Comparison of ENCODE assay signal across 9 mouse cellular contexts in the genomic region with DNA sequence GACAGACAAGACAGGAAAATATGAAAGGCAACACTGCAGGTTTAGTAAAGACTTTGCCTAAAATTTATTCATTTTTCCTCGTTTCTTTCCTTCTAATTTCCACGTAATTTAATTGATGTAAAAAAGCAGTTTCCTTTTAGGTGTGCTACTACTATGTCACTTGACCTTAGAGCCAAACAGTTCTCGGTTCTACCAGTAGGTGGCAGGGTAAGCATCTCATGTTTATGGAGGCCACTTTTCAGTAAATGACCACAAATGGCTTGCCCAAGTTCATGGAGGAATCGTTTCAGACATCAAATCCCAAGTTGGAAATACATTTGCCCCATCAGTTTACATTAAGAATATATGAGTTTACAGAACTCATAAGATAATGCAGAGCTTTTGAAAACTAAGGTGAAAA.
DNase-seq lines count a peak whose midpoint lies in the region; ATAC-seq and TF ChIP-seq lines count a peak whose summit lies in the region.
"Had no signal": no experiment of that assay in that cellular context is flagged by ENCODE, and none has a peak within 500 bp of the region (broad histone marks: within the 10 kb centered on the region; RNA-seq: fewer than 3 reads in every experiment).

No protein-coding gene starts in this region.

- ATAC-seq in forebrain, embryonic 11.5 days (replicated peaks; ENCODE audit: low FRiP score), result no peak
- no peak for ATAC-seq in forebrain, embryonic 12.5 days (ENCODE audit: low FRiP score)
- no peak for ATAC-seq in midbrain, embryonic 14.5 days (ENCODE audit: low FRiP score, low TSS enrichment)
- no peak for ATAC-seq in midbrain, embryonic 15.5 days (replicated peaks)

- TF ChIP-seq POLR2A in brain, embryonic 14.5 days (IDR thresholded peaks at IDR 0.05; ENCODE audit: borderline replicate concordance, extremely low read depth, insufficient read depth, insufficient read length, poor library complexity, severe bottlenecking), result no peak

- no peaks in the 10 kb centered on the region for H3K9me3 ChIP-seq in forebrain, embryonic 11.5 days (ENCODE audit: control insufficient read depth, low read length)
- H3K9me3 ChIP-seq in forebrain, embryonic 12.5 days, result peaks cover 9% of the 10 kb centered on the region; the same call in 1 of the 2 replicates
- H3K9me3 ChIP-seq in midbrain, embryonic 14.5 days (ENCODE audit: control insufficient read depth, low read length), result no peaks in the 10 kb centered on the region; the same call in 1 of the 2 replicates
- H3K9me3 ChIP-seq in midbrain, embryonic 15.5 days, result no peaks in the 10 kb centered on the region
- H3K9me3 ChIP-seq: hindbrain, embryonic 15.5 days had no signal

- peak; percentile 54 for DNase-seq in forebrain, embryonic 11.5 days (ENCODE audit: low spot score)
- peak; percentile 70 for DNase-seq in midbrain, embryonic 14.5 days
- DNase-seq in brain, embryonic 14.5 days (ENCODE audit: low read depth), result peak; percentile 55
- peak; percentile 36 for DNase-seq in fibroblast of lung, adult 2 months (ENCODE audit: low read depth)
- peak; percentile 56 for DNase-seq in left cerebral cortex, postnatal 4 days
- DNase-seq in spleen, postnatal 36 days (ENCODE audit: low spot score in 2 of 2), result peak; percentile 10 to 14

- no peaks in the 10 kb centered on the region for H3K27me3 ChIP-seq in forebrain, embryonic 11.5 days (ENCODE audit: control insufficient read depth, insufficient read depth, low read length)
- no peaks in the 10 kb centered on the region for H3K27me3 ChIP-seq in forebrain, embryonic 12.5 days
- H3K27me3 ChIP-seq in midbrain, embryonic 14.5 days (ENCODE audit: control insufficient read depth, insufficient read depth, low read length), result no peaks in the 10 kb centered on the region
- H3K27me3 ChIP-seq in midbrain, embryonic 15.5 days (replicated peaks), result no peaks in the 10 kb centered on the region
- H3K27me3 ChIP-seq: hindbrain, embryonic 15.5 days had no signal

- WGBS in forebrain, embryonic 11.5 days, result 62% methylated on average over 4 of the region's 4 CpGs
- WGBS in forebrain, embryonic 12.5 days, result 56% methylated on average over 4 of the region's 4 CpGs
- 56% methylated on average over 4 of the region's 4 CpGs for WGBS in midbrain, embryonic 14.5 days
- WGBS in midbrain, embryonic 15.5 days, result 54% methylated on average over 4 of the region's 4 CpGs

- TF ChIP-seq CTCF in brain, embryonic 14.5 days (IDR thresholded peaks at IDR 0.05; ENCODE audit: borderline replicate concordance, extremely low read depth, insufficient read depth, insufficient read length), result peak; percentile 56; the same call in 1 of the 2 replicates

- H3K9ac ChIP-seq in forebrain, embryonic 11.5 days (ENCODE audit: low read length), result no peak overlapping the region
- no peak overlapping the region for H3K9ac ChIP-seq in forebrain, embryonic 12.5 days
- H3K9ac ChIP-seq in midbrain, embryonic 14.5 days (replicated peaks; ENCODE audit: low read length), result no peak overlapping the region
- H3K9ac ChIP-seq in midbrain, embryonic 15.5 days, result no peak overlapping the region
- H3K9ac ChIP-seq: hindbrain, embryonic 15.5 days had no signal

- H3K4me2 ChIP-seq in forebrain, embryonic 11.5 days (ENCODE audit: low read depth, low read length, severe bottlenecking), result no peak overlapping the region
- H3K4me2 ChIP-seq in forebrain, embryonic 12.5 days, result no peak overlapping the region
- H3K4me2 ChIP-seq in midbrain, embryonic 14.5 days (ENCODE audit: low read length), result no peak overlapping the region
- no peak overlapping the region for H3K4me2 ChIP-seq in midbrain, embryonic 15.5 days
- H3K4me2 ChIP-seq: hindbrain, embryonic 15.5 days had no signal

- intact Hi-C loops in left cerebral cortex, postnatal 4 days (cut with DNase I), result no loop called here

- H3K4me1 ChIP-seq in forebrain, embryonic 11.5 days (replicated peaks; ENCODE audit: control insufficient read depth, insufficient read depth, low read length), result no peaks in the 10 kb centered on the region
- H3K4me1 ChIP-seq in forebrain, embryonic 12.5 days, result no peaks in the 10 kb centered on the region
- H3K4me1 ChIP-seq in midbrain, embryonic 14.5 days (ENCODE audit: control insufficient read depth, insufficient read depth, low read length), result no peaks in the 10 kb centered on the region
- H3K4me1 ChIP-seq in midbrain, embryonic 15.5 days, result no peaks in the 10 kb centered on the region
- H3K4me1 ChIP-seq: hindbrain, embryonic 15.5 days had no signal

- H3K36me3 ChIP-seq in forebrain, embryonic 11.5 days (ENCODE audit: control insufficient read depth, insufficient read depth, low read length), result no peaks in the 10 kb centered on the region
- no peaks in the 10 kb centered on the region for H3K36me3 ChIP-seq in forebrain, embryonic 12.5 days (replicated peaks)
- no peaks in the 10 kb centered on the region for H3K36me3 ChIP-seq in midbrain, embryonic 14.5 days (ENCODE audit: control insufficient read depth, insufficient read depth, low read length)
- H3K36me3 ChIP-seq in midbrain, embryonic 15.5 days (replicated peaks), result no peaks in the 10 kb centered on the region
- H3K36me3 ChIP-seq: hindbrain, embryonic 15.5 days had no signal

- H3K4me3 ChIP-seq in forebrain, embryonic 11.5 days (ENCODE audit: low read depth, low read length), result no peak overlapping the region
- no peak overlapping the region for H3K4me3 ChIP-seq in forebrain, embryonic 12.5 days (replicated peaks)
- no peak overlapping the region for H3K4me3 ChIP-seq in midbrain, embryonic 14.5 days (replicated peaks; ENCODE audit: low read depth, low read length)
- no peak overlapping the region for H3K4me3 ChIP-seq in midbrain, embryonic 15.5 days
- H3K4me3 ChIP-seq: hindbrain, embryonic 15.5 days had no signal

- no peak overlapping the region for H3K27ac ChIP-seq in forebrain, embryonic 11.5 days (ENCODE audit: low read depth, low read length)
- H3K27ac ChIP-seq in forebrain, embryonic 12.5 days, result no peak overlapping the region
- no peak overlapping the region for H3K27ac ChIP-seq in midbrain, embryonic 14.5 days (replicated peaks; ENCODE audit: low read depth, low read length)
- H3K27ac ChIP-seq in midbrain, embryonic 15.5 days, result no peak overlapping the region
- H3K27ac ChIP-seq: hindbrain, embryonic 15.5 days had no signal

Comparison
In these comparisons a context has a peak if more than half of its experiments do, and no peak if none do; other contexts are left out.
1. DNase-seq: peak in every context shown above with its lines; median percentile 70 in midbrain, embryonic 14.5 days; 56 in left cerebral cortex, postnatal 4 days; 55 in brain, embryonic 14.5 days; 54 in forebrain, embryonic 11.5 days; 36 in fibroblast of lung, adult 2 months; 12 in spleen, postnatal 36 days.